Mouse (Mus musculus): ENCODE measurements around the gene Vav3.

DNA sequence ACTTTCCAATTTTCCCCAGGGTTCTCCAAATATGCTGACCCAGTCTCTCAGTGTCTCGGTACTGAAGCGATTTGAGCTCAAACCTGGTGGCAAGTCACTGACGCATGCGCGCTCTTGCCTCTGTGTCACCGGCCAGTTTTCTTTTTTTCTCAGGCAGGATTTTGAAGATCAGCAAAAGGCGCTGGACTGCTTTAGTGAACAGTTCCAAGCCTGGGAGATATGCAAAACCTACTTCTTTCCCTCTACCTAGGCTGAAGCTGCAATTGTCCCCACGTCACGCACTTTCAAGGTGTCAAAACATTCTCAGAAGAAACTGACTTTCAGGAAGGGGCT, 546 bp upstream of the Vav3 start:
- TF ChIP-seq POLR2A (IDR thresholded peaks at IDR 0.05; ENCODE audit: low read depth, low read length) (no peak), CTCF (IDR thresholded peaks at IDR 0.05; ENCODE audit: borderline replicate concordance, insufficient read depth, low read length) (no peak)

Data from embryonic fibroblast, embryonic 13.5 days (primary cell).